Mouse (Mus musculus) cortical plate, adult 2 months (tissue): ENCODE data around the gene Clec2i.
"Not testable (repeated sequence)": the region's sequence is repeated elsewhere in the genome, so short reads cannot be mapped to it uniquely, and the experiment has no call there.

Experiments
- CTCF ChIP-seq: fragments of 200-500 bp; IDR thresholded peaks from 2 replicates; pipeline ENCODE4 v1.5.1; 2011; ENCODE audit warnings: mild to moderate bottlenecking, control low read depth, low read length; ENCODE audit not compliant: insufficient read depth; ENCODE audit errors: extremely low read depth
- POLR2A ChIP-seq: fragments of 200-500 bp; IDR thresholded peaks from 2 replicates; pipeline ENCODE4 v1.6.1; 2011; ENCODE audit warnings: mild to moderate bottlenecking, low read length, control low read depth; ENCODE audit not compliant: insufficient read depth; ENCODE audit errors: extremely low read depth

DNA sequence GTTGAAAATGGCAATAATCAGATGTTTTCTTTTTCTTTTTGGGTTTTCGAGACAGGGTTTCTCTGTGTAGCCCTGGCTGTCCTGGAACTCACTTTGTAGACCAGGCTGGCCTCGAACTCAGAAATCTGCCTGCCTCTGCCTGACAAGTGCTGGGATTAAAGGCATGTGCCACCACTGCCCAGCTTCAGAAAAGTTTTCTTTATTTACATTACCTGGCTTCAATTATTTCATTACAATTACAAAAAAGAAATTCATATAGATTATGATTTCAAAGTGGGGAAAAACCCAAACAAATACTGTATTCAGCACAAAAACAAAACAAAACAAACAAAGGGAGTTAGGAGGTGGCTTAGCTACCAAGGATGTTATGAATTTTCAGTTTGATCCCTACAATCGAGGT is 46.7 kb upstream of the Clec2i start:
- TF ChIP-seq CTCF, POLR2A: not testable (repeated sequence)
